Mouse (Mus musculus) effector memory CD4-positive, alpha-beta T cell, adult 7 months (primary cell): ENCODE data around the gene Gm5799. TPM values are rescaled to one million over a fixed set of nuclear protein-coding genes. Genes with fewer than 3 reads are reported as not detected.

Experiments
- polyA plus RNA-seq: library from polyadenylated mRNA; unstranded; fragments of 100-300 nt; shearing (Covaris generic); gene quantifications from one replicate; pipeline ENCODE4 v1.2.1, GENCODE M21; 2017

Gene Gm5799
- polyA plus RNA-seq = not detected

GRCm38 (mm10) chr14:43543276-43543675 is at the start of gene Gm5799:
Gene Gm5799, plus strand, starts transcription at chr14:43543576.

GRCm38 (mm10) chr14:43579046-43579445 is 35.7 kb downstream of the Gm5799 start, which contains the start of gene Gm17654:
Gene Gm17654, minus strand, starts transcription at chr14:43579146.

Other genes starting within 250 kb of the Gm5799 start
- not detected for gene Gm8127, start 249.7 kb upstream of the Gm5799 start, polyA plus RNA-seq
- gene 1700001F09Rik, start 195.8 kb upstream of the Gm5799 start, polyA plus RNA-seq = not detected
- not detected for gene Gm8138, start 127.2 kb upstream of the Gm5799 start, polyA plus RNA-seq
- gene Gm17654, start 35.6 kb downstream of the Gm5799 start, polyA plus RNA-seq = not detected
- gene Gm10375, start 64.4 kb downstream of the Gm5799 start, polyA plus RNA-seq = not detected
- gene Gm8165, start 133.6 kb downstream of the Gm5799 start, polyA plus RNA-seq = not detected
- gene Gm7324, start 154.3 kb downstream of the Gm5799 start, polyA plus RNA-seq = 1.3 TPM
- not detected for gene Gm16506, start 183.9 kb downstream of the Gm5799 start, polyA plus RNA-seq
- 0.22 TPM for gene Gm6526, start 204.3 kb downstream of the Gm5799 start, polyA plus RNA-seq
- not detected for gene Gm8180, start 241.2 kb downstream of the Gm5799 start, polyA plus RNA-seq